Mouse (Mus musculus) megakaryocyte, embryonic 14.5 days (primary cell): ENCODE measurements at regions not wholly inside any gene's neighbourhood (a gene's known extent, or its start where the extent isn't known, plus 50 kb on each side); places are given as distances from the start of the nearest gene placed in this dataset.
"Not testable (repeated sequence)": the region's sequence is repeated elsewhere in the genome, so short reads cannot be mapped to it uniquely, and the experiment has no call there.

Experiments
- H3K27me3 ChIP-seq: replicated peaks from 2 replicates; pipeline ENCODE3; 2012; ENCODE audit warnings: inconsistent platforms
- H3K36me3 ChIP-seq: replicated peaks from 2 replicates; pipeline ENCODE3; 2012; ENCODE audit warnings: low read length, inconsistent platforms, mixed read lengths
- H3K4me1 ChIP-seq: 2 replicates; pipeline ENCODE4 v1.6.1; 2012; ENCODE audit warnings: inconsistent platforms
- H3K4me3 ChIP-seq: replicated peaks from 2 replicates; pipeline ENCODE3; 2012; ENCODE audit warnings: moderate library complexity, mild to moderate bottlenecking, inconsistent platforms
- H3K9me3 ChIP-seq: 2 replicates; pipeline ENCODE4 v1.6.1; 2012; ENCODE audit warnings: inconsistent platforms
- FLI1 ChIP-seq: IDR thresholded peaks from 2 replicates; pipeline ENCODE4 v1.6.1; 2012; ENCODE audit warnings: low read length, inconsistent platforms, mixed read lengths
- GATA1 ChIP-seq: IDR thresholded peaks from 3 replicates; pipeline ENCODE4 v1.6.1; 2012; ENCODE audit warnings: mixed read lengths, low read length, inconsistent platforms, borderline replicate concordance

DNA sequence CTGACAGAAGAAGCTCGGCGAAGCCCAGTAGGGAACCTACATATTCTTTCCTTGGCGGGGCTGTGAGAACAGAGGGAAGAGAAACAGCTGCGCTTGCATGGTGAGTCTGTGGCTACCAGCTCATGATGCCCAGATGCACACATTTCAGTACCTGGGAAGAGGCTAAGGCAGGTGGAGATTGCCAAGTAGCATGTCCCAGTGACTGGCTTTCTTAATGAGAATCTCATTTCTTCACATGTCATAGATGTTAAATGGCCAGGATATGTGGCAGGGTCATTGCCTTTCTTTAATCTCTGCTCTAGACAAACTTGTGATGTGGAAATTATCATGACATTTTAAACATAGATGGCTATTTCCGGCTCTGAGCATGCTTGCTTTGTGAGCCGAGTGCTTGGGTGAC is 109.5 kb upstream of the Tns3 start:
- Histone ChIP-seq H3K4me1 (no peaks in the 10 kb centered on the region), H3K27me3 (no peaks in the 10 kb centered on the region)
- no peak for TF ChIP-seq FLI1
- TF ChIP-seq GATA1 = no peak

DNA sequence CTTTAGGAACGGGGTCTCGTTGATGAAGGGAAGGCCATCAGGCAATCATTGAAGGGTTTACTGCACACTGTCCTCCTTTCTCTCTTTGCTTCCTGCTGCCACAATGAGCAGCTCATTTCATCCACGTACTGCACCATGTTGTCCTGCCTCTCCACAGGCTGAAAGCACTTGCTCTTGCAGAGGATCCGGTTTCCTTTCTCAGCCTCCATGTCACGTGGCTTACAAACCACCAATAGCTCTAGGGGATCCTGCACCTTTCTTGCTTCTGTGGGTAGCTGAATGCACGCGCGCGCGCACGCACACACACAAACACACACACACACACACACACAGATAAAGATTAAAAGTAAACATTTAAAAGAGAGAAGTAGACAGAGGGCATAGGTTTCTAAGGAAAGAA is 108.9 kb upstream of the Tns3 start:
- no peak for TF ChIP-seq GATA1
- TF ChIP-seq FLI1 = no peak
- H3K27me3 ChIP-seq = no peaks in the 10 kb centered on the region
- H3K4me3 ChIP-seq = no peak overlapping the region
- H3K9me3 ChIP-seq = no peaks in the 10 kb centered on the region
- no peaks in the 10 kb centered on the region for H3K4me1 ChIP-seq
- no peaks in the 10 kb centered on the region for H3K36me3 ChIP-seq

More for the DNA sequence above, 109.5 kb upstream of the Tns3 start:
- Histone ChIP-seq H3K4me3 (no peak overlapping the region), H3K36me3 (no peaks in the 10 kb centered on the region), H3K9me3 (no peaks in the 10 kb centered on the region)

DNA sequence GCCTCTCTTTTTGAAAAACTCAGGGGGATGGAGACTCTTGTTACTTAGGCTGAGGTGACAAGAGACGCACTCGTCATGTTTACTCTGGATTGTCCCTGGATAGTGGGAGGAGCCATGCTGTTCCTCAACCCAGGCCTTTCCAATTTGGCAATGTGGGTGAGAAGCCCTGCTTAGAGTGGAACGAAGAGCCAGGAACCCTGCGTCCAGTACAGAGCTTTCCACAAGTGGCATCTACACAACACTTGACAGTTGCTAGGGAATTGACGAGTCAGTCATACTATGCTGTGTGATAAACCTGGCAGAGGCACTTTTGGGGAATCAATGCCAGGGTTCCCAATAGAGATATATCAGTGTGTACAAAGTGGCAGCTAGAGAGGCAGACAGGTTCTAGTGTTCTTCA is 108.2 kb upstream of the Tns3 start:
- H3K9me3 ChIP-seq = no peaks in the 10 kb centered on the region
- no peaks in the 10 kb centered on the region for H3K4me1 ChIP-seq
- no peaks in the 10 kb centered on the region for H3K27me3 ChIP-seq
- no peaks in the 10 kb centered on the region for H3K36me3 ChIP-seq
- no peak overlapping the region for H3K4me3 ChIP-seq
- TF ChIP-seq FLI1 (no peak), GATA1 (no peak)

GRCm38 (mm10) chr11:8768706-8769105 is 104.4 kb upstream of the Tns3 start:
- not testable (repeated sequence) for H3K36me3 ChIP-seq, H3K9me3 ChIP-seq, H3K4me1 ChIP-seq, H3K27me3 ChIP-seq, H3K4me3 ChIP-seq

DNA sequence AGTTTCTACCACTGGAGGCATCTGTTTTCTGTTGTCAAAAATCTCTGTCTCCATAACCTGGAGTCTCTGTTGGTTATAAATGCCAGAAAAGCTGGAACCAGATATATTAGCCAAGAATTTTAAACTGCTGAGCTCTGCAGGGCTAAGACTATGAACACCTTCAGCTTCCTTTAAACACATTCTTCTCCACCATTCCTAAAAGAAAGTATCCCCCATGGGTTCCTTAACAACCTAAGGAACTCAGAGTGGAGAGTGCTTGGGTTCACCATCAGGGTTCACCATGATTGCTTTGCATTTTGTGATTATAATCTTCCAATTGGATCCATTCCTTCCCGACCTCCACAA is 101.2 kb upstream of the Tns3 start:
- Histone ChIP-seq H3K27me3 (no peaks in the 10 kb centered on the region), H3K9me3 (no peaks in the 10 kb centered on the region; the same call in 1 of the 2 replicates), H3K36me3 (no peaks in the 10 kb centered on the region), H3K4me3 (no peak overlapping the region), H3K4me1 (no peaks in the 10 kb centered on the region)
- TF ChIP-seq FLI1 (no peak), GATA1 (no peak)

DNA sequence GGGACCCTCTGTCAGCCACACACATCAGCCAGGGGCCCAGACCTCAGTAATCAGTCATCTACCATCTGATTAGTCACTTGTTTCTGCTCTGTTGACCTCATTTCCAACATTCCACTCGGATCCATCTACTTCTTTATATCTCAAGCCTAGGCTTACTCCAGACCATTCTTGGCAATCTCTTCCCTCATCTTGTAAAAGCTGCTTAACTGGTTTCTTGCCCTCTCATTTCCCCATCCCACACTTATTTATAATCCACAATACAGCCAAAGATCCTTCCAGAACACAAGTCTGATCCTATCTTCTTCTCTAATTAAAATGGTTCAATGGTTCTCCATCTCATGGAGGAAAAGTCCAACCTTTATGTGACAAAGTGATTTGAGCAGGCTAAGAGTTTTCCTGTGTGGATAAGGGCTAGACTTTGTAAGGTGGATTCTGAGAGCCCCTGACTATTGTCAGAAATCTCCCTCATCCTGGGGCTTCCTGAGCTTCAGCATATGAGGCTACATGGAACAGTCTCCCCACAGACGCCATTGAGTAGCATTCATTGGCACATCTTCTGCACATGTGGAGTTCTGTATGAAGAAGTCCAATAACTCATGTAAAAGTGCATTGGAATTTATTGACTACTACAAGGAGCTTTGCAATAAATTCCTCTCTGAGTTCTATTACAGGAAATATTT is 100.7 kb upstream of the Tns3 start:
- Histone ChIP-seq H3K4me1 (no peaks in the 10 kb centered on the region), H3K27me3 (no peaks in the 10 kb centered on the region), H3K36me3 (no peaks in the 10 kb centered on the region), H3K9me3 (no peaks in the 10 kb centered on the region; the same call in 1 of the 2 replicates), H3K4me3 (no peak overlapping the region)
- TF ChIP-seq GATA1 (no peak), FLI1 (no peak)

DNA sequence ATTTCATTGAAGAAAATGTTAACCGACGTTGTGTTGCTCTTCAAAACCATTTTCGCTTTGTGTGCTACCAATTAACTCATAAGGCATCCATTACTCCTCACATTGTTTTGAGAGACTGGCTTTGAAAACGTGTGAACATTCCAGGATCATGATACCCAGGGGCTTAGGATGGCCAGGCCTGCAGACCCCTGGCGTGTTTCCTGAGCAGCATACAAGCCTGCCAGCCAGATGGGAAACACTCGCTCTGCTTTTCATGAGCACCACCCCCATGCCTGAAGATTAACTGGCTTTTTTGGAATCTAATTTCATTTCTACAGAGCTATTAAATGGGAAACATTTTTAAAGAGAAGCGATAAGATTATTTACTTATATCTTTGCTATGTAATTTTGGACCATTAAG is 99.1 kb upstream of the Tns3 start:
- no peaks in the 10 kb centered on the region; the same call in 1 of the 2 replicates for H3K9me3 ChIP-seq

GRCm38 (mm10) chr11:8762133-8762532 is 97.8 kb upstream of the Tns3 start:
- Histone ChIP-seq H3K4me3 (no peak overlapping the region), H3K4me1 (0 out of 2 replicates have a peak, but pooled peaks cover 5% of the 10 kb centered on the region), H3K36me3 (no peaks in the 10 kb centered on the region), H3K9me3 (no peaks in the 10 kb centered on the region; the same call in 1 of the 2 replicates), H3K27me3 (no peaks in the 10 kb centered on the region)
- TF ChIP-seq GATA1 (no peak), FLI1 (no peak)

More for the DNA sequence above, 99.1 kb upstream of the Tns3 start:
- Histone ChIP-seq H3K36me3 (no peaks in the 10 kb centered on the region), H3K4me3 (no peak overlapping the region), H3K4me1 (0 out of 2 replicates have a peak, but pooled peaks cover 5% of the 10 kb centered on the region), H3K27me3 (no peaks in the 10 kb centered on the region)
- TF ChIP-seq FLI1 (no peak), GATA1 (no peak)

GRCm38 (mm10) chr11:8761626-8762025 is 97.3 kb upstream of the Tns3 start:
- no peaks in the 10 kb centered on the region for H3K27me3 ChIP-seq
- TF ChIP-seq FLI1 (no peak), GATA1 (no peak)
- H3K4me3 ChIP-seq = no peak overlapping the region
- H3K4me1 ChIP-seq = 0 out of 2 replicates have a peak, but pooled peaks cover 5% of the 10 kb centered on the region
- peaks cover 3% of the 10 kb centered on the region; the same call in 1 of the 2 replicates for H3K9me3 ChIP-seq
- H3K36me3 ChIP-seq = no peaks in the 10 kb centered on the region

DNA sequence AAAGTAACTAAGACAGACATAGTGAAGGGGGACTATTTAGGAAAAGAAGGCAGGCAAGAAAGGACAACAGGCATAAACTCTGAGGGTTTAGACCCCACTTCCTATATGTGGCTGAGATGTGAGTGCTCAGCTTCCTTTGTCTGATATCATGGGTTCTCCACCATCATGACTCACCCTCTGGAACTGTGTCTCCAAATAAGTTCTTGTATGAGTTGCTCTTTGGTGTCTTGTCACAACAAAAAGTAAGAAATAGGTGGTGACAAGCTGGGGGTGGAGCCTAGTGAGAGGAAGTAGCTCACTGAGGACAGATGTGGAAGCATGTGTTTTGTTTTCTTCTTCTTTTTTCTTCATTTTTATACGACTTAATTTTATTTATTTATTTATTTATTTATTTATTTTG is 95.5 kb upstream of the Tns3 start:
- TF ChIP-seq GATA1 (no peak), FLI1 (no peak)
- Histone ChIP-seq H3K4me1 (0 out of 2 replicates have a peak, but pooled peaks cover 5% of the 10 kb centered on the region), H3K36me3 (no peaks in the 10 kb centered on the region), H3K9me3 (peaks cover 3% of the 10 kb centered on the region; the same call in 1 of the 2 replicates), H3K4me3 (no peak overlapping the region), H3K27me3 (no peaks in the 10 kb centered on the region)

DNA sequence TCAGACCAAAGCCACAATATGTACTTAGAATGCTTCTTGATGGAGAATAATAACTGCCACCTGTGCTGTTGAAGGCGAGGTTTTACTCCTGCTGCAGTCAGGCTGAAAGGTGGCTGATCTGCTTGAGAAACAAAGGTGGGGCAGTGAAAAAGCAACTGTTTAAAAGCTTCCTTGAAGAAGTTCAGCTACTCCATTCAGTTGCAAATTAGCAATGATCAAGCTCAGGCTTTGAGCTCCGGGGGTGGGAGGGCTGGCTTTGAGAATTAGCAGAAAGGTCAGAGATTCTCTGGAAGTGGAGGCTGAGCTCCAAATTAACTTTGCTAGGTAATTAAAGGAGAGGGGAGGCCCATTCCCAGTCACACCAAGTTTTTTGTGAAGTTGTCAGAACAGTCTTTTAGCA is 90.2 kb upstream of the Tns3 start:
- H3K36me3 ChIP-seq, H3K4me1 ChIP-seq, H3K27me3 ChIP-seq, H3K4me3 ChIP-seq, H3K9me3 ChIP-seq: not testable (repeated sequence)

DNA sequence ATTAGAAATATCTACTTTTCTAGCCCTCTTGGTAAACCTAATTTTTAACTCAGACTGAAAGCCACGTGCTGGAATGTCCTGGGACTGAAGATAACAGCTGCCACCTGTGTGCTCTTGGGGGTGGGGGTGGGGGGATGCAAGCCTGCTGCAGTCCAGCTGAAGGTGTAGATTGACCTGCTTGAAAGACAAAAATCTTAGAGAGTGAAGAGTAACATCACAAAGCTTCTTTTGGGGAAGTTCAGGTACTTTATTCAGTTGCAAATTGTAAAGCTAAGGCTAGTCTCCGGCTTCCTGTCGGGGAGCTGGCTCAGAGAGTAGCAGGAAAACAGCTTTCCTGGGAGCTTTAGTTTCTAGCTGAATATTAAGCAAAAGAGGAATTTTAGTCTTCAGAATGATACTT is 71.4 kb upstream of the Tns3 start:
- H3K27me3 ChIP-seq, H3K4me3 ChIP-seq, H3K9me3 ChIP-seq, H3K36me3 ChIP-seq, H3K4me1 ChIP-seq: not testable (repeated sequence)
